Mouse (Mus musculus) inflammation-experienced regulatory T-cells, adult 6 months (primary cell): Measurements from ENCODE around the gene Myg1. TPM values are rescaled to one million over a fixed set of nuclear protein-coding genes. Genes with fewer than 3 reads are reported as not detected.

Source experiments
- polyA plus RNA-seq, 3 experiments: library from polyadenylated mRNA; unstranded; fragments of 100-300 nt; shearing (Covaris generic); gene quantifications; one replicate each; pipeline ENCODE4 v1.2.1; 2017

The Myg1 gene
- polyA plus RNA-seq, 3 experiments from 2014 or later: 102 to 153 (median 123) TPM

Other genes with a start within 250 kb of the Myg1 start
- gene Tns2, start 231.3 kb upstream of the Myg1 start, polyA plus RNA-seq: 1 to 10 TPM; 3.3 to 4.2 (median 3.8) TPM
- 10 to 100 TPM; 32.1 to 44.8 (median 33.6) TPM for gene Spryd3, start 195.5 kb upstream of the Myg1 start, polyA plus RNA-seq
- gene Igfbp6, start 187.3 kb upstream of the Myg1 start, polyA plus RNA-seq: under 1 TPM in 1 of 3 experiments, not detected in 2; 0.33 TPM
- gene Soat2, start 181.2 kb upstream of the Myg1 start, polyA plus RNA-seq: 1 to 10 TPM in 2 of 3 experiments, under 1 TPM in 1; 0.94 to 4.9 (median 1.3) TPM
- 10 to 100 TPM; 20.3 to 33.3 (median 25.5) TPM for gene Zfp740, start 128.5 kb upstream of the Myg1 start, polyA plus RNA-seq
- 10 to 100 TPM in 2 of 3 experiments, 1 to 10 TPM in 1; 5.0 to 14.6 (median 14.0) TPM for gene Csad, start 127.0 kb upstream of the Myg1 start, polyA plus RNA-seq
- gene Itgb7, start 99.8 kb upstream of the Myg1 start, polyA plus RNA-seq: 100 to 1,000 TPM; 364 to 513 (median 397) TPM
- gene Rarg, start 74.2 kb upstream of the Myg1 start, polyA plus RNA-seq: 10 to 100 TPM; 15.5 to 18.4 (median 18.3) TPM
- not detected for gene Gm9918, start 61.1 kb upstream of the Myg1 start, polyA plus RNA-seq
- 10 to 100 TPM; 30.8 to 33.1 (median 31.8) TPM for gene Mfsd5, start 52.3 kb upstream of the Myg1 start, polyA plus RNA-seq
- 10 to 100 TPM in 1 of 3 experiments, 1 to 10 TPM in 2; 1.9 to 17.9 (median 3.2) TPM for gene Espl1, start 35.4 kb upstream of the Myg1 start, polyA plus RNA-seq
- gene Pfdn5, start 5.6 kb upstream of the Myg1 start, polyA plus RNA-seq: 1,000 to 10,000 TPM in 2 of 3 experiments, 100 to 1,000 TPM in 1; 936 to 1,841 (median 1,443) TPM
- 10 to 100 TPM; 39.8 to 53.2 (median 43.1) TPM for gene Aaas, start 19.1 kb downstream of the Myg1 start, polyA plus RNA-seq
- gene Sp7, start 35.5 kb downstream of the Myg1 start, polyA plus RNA-seq: not detected
- gene Sp1, start 74.4 kb downstream of the Myg1 start, polyA plus RNA-seq: 10 to 100 TPM; 19.1 to 23.3 (median 22.6) TPM
- gene Amhr2, start 113.7 kb downstream of the Myg1 start, polyA plus RNA-seq: not detected
- 1,000 to 10,000 TPM; 1,063 to 1,565 (median 1,138) TPM for gene Prr13, start 127.3 kb downstream of the Myg1 start, polyA plus RNA-seq
- 100 to 1,000 TPM; 156 to 225 (median 201) TPM for gene Pcbp2, start 138.8 kb downstream of the Myg1 start, polyA plus RNA-seq
- not detected for gene Gm10337, start 172.0 kb downstream of the Myg1 start, polyA plus RNA-seq
- 1 to 10 TPM; 6.6 to 10.0 (median 7.5) TPM for gene Map3k12, start 185.4 kb downstream of the Myg1 start, polyA plus RNA-seq
- gene Tarbp2, start 186.5 kb downstream of the Myg1 start, polyA plus RNA-seq: 10 to 100 TPM; 22.8 to 34.5 (median 27.5) TPM
- 1 to 10 TPM; 1.1 to 6.1 (median 3.2) TPM for gene Npff, start 193.2 kb downstream of the Myg1 start, polyA plus RNA-seq